Mouse (Mus musculus): ENCODE results near the gene Dhx58. TPM values are rescaled to one million over a fixed set of nuclear protein-coding genes. Genes with fewer than 3 reads are reported as not detected.

The Dhx58 gene
- polyA plus RNA-seq, 1 experiment from 2014 or later: 3.5 TPM

- H3K27me3 ChIP-seq (ENCODE audit: low read depth, poor library complexity, severe bottlenecking): no peaks in the 10 kb centered on the region
- DNase-seq (ENCODE audit: low spot score): no peak
- H3K4me1 ChIP-seq: peaks cover 45% of the 10 kb centered on the region
- H3K27ac ChIP-seq (replicated peaks): no peak overlapping the region
- no peaks in the 10 kb centered on the region for H3K9me3 ChIP-seq (replicated peaks)
- 94% methylated on average over 9 of the region's 9 CpGs for WGBS
- peaks cover 66% of the 10 kb centered on the region for H3K36me3 ChIP-seq
- H3K4me3 ChIP-seq: no peak overlapping the region
These were observed 5.2 kb upstream of the Dhx58 start for GRCm38 (mm10) chr11:100709201-100709810.

GRCm38 (mm10) chr11:100705095-100705747 lies 1.1 kb upstream of the Dhx58 start:
- Histone ChIP-seq H3K36me3 (peaks cover 60% of the 10 kb centered on the region), H3K27ac (replicated peaks) (no peak overlapping the region), H3K4me1 (peaks cover 28% of the 10 kb centered on the region), H3K9me3 (replicated peaks) (no peaks in the 10 kb centered on the region), H3K27me3 (ENCODE audit: low read depth, poor library complexity, severe bottlenecking) (peaks cover 14% of the 10 kb centered on the region), H3K4me3 (0 out of 2 replicates have a peak overlapping the region, but pooled peaks have one; percentile 9)
- 92% methylated on average over 23 of the region's 23 CpGs for WGBS
- no peak for DNase-seq (ENCODE audit: low spot score)

- no peak overlapping the region for H3K4me3 ChIP-seq
- peaks cover 14% of the 10 kb centered on the region for H3K27me3 ChIP-seq (ENCODE audit: low read depth, poor library complexity, severe bottlenecking)
- H3K9me3 ChIP-seq (replicated peaks): no peaks in the 10 kb centered on the region
- H3K27ac ChIP-seq (replicated peaks): no peak overlapping the region
- 71% methylated on average over 11 of the region's 11 CpGs for WGBS
- DNase-seq (ENCODE audit: low spot score): no peak
- peaks cover 28% of the 10 kb centered on the region for H3K4me1 ChIP-seq
- H3K36me3 ChIP-seq: peaks cover 42% of the 10 kb centered on the region
These were observed 705 bp downstream of the Dhx58 start for GRCm38 (mm10) chr11:100703366-100703765.

- peaks cover 28% of the 10 kb centered on the region for H3K4me1 ChIP-seq
- DNase-seq (ENCODE audit: low spot score): no peak
- no peaks in the 10 kb centered on the region for H3K9me3 ChIP-seq (replicated peaks)
- H3K36me3 ChIP-seq: peaks cover 37% of the 10 kb centered on the region
- no peak overlapping the region for H3K4me3 ChIP-seq
- H3K27me3 ChIP-seq (ENCODE audit: low read depth, poor library complexity, severe bottlenecking): peaks cover 14% of the 10 kb centered on the region
- 51% methylated on average over 7 of the region's 7 CpGs for WGBS
- no peak overlapping the region for H3K27ac ChIP-seq (replicated peaks)
These were observed 1.2 kb downstream of the Dhx58 start for GRCm38 (mm10) chr11:100702906-100703305.

GRCm38 (mm10) chr11:100702081-100702851 lies 1.8 kb downstream of the Dhx58 start:
- WGBS: 40% methylated on average over 19 of the region's 19 CpGs
- no peaks in the 10 kb centered on the region for H3K9me3 ChIP-seq (replicated peaks)
- peaks cover 14% of the 10 kb centered on the region for H3K27me3 ChIP-seq (ENCODE audit: low read depth, poor library complexity, severe bottlenecking)
- H3K4me3 ChIP-seq: no peak overlapping the region
- DNase-seq (ENCODE audit: low spot score): peak; percentile 66
- no peak overlapping the region for H3K27ac ChIP-seq (replicated peaks)
- peaks cover 31% of the 10 kb centered on the region for H3K36me3 ChIP-seq
- H3K4me1 ChIP-seq: peaks cover 28% of the 10 kb centered on the region

- WGBS: 4% methylated on average over 14 of the region's 14 CpGs
- Histone ChIP-seq H3K36me3 (peaks cover 21% of the 10 kb centered on the region), H3K27ac (replicated peaks) (no peak overlapping the region), H3K4me3 (peak overlapping the region; percentile 39), H3K9me3 (replicated peaks) (no peaks in the 10 kb centered on the region), H3K27me3 (ENCODE audit: low read depth, poor library complexity, severe bottlenecking) (peaks cover 14% of the 10 kb centered on the region), H3K4me1 (peaks cover 28% of the 10 kb centered on the region)
- peak; percentile 38 for DNase-seq (ENCODE audit: low spot score)
These were observed 2.8 kb downstream of the Dhx58 start for GRCm38 (mm10) chr11:100701301-100701700.

GRCm38 (mm10) chr11:100700710-100701109 lies 3.4 kb downstream of the Dhx58 start:
- H3K4me1 ChIP-seq: peaks cover 28% of the 10 kb centered on the region
- H3K9me3 ChIP-seq (replicated peaks): no peaks in the 10 kb centered on the region
- H3K4me3 ChIP-seq: peak overlapping the region; percentile 39
- DNase-seq (ENCODE audit: low spot score): no peak
- H3K27me3 ChIP-seq (ENCODE audit: low read depth, poor library complexity, severe bottlenecking): peaks cover 14% of the 10 kb centered on the region
- H3K27ac ChIP-seq (replicated peaks): no peak overlapping the region
- WGBS: 83% methylated on average over 3 of the region's 3 CpGs
- peaks cover 15% of the 10 kb centered on the region for H3K36me3 ChIP-seq

- H3K9me3 ChIP-seq (replicated peaks): no peaks in the 10 kb centered on the region
- DNase-seq (ENCODE audit: low spot score): no peak
- H3K36me3 ChIP-seq: no peaks in the 10 kb centered on the region
- WGBS: 73% methylated on average over 7 of the region's 7 CpGs
- H3K4me1 ChIP-seq: peaks cover 26% of the 10 kb centered on the region
- no peak overlapping the region for H3K27ac ChIP-seq (replicated peaks)
- no peak overlapping the region for H3K4me3 ChIP-seq
- H3K27me3 ChIP-seq (ENCODE audit: low read depth, poor library complexity, severe bottlenecking): peaks cover 18% of the 10 kb centered on the region
These were observed 6.2 kb downstream of the Dhx58 start for GRCm38 (mm10) chr11:100697921-100698320.

- Histone ChIP-seq H3K4me1 (peaks cover 21% of the 10 kb centered on the region), H3K9me3 (replicated peaks) (no peaks in the 10 kb centered on the region), H3K4me3 (no peak overlapping the region), H3K36me3 (no peaks in the 10 kb centered on the region), H3K27me3 (ENCODE audit: low read depth, poor library complexity, severe bottlenecking) (peaks cover 40% of the 10 kb centered on the region), H3K27ac (replicated peaks) (no peak overlapping the region)
- DNase-seq (ENCODE audit: low spot score): peak; percentile 79
- WGBS: 33% methylated on average over 5 of the region's 5 CpGs
These were observed 9.1 kb downstream of the Dhx58 start for GRCm38 (mm10) chr11:100694926-100695325.

GRCm38 (mm10) chr11:100693154-100693553 lies 10.9 kb downstream of the Dhx58 start:
- peaks cover 42% of the 10 kb centered on the region for H3K27me3 ChIP-seq (ENCODE audit: low read depth, poor library complexity, severe bottlenecking)
- no peak overlapping the region for H3K4me3 ChIP-seq
- H3K36me3 ChIP-seq: no peaks in the 10 kb centered on the region
- no peak for DNase-seq (ENCODE audit: low spot score)
- H3K4me1 ChIP-seq: peaks cover 21% of the 10 kb centered on the region
- WGBS: 35% methylated on average over 5 of the region's 5 CpGs
- no peaks in the 10 kb centered on the region for H3K9me3 ChIP-seq (replicated peaks)
- H3K27ac ChIP-seq (replicated peaks): no peak overlapping the region

GRCm38 (mm10) chr11:100692164-100692616 lies 11.9 kb downstream of the Dhx58 start, which contains the start of gene Zfp385c:
Gene Zfp385c, minus strand, starts transcription at chr11:100692455.
- Histone ChIP-seq H3K4me3 (peak within 1 kb of the TSS; percentile 50), H3K27ac (replicated peaks) (no peak within 1 kb of the TSS), H3K36me3 (no peaks in the 10 kb centered on the region), H3K4me1 (peaks cover 21% of the 10 kb centered on the region), H3K27me3 (ENCODE audit: low read depth, poor library complexity, severe bottlenecking) (peaks cover 42% of the 10 kb centered on the region), H3K9me3 (replicated peaks) (no peaks in the 10 kb centered on the region)
- DNase-seq (ENCODE audit: low spot score): no peak
- 1% methylated on average over 23 of the region's 23 CpGs for WGBS

GRCm38 (mm10) chr11:100690389-100690788 lies 13.7 kb downstream of the Dhx58 start:
- H3K9me3 ChIP-seq (replicated peaks): no peaks in the 10 kb centered on the region
- no peak overlapping the region for H3K4me3 ChIP-seq
- H3K36me3 ChIP-seq: no peaks in the 10 kb centered on the region
- H3K27ac ChIP-seq (replicated peaks): no peak overlapping the region
- no peak for DNase-seq (ENCODE audit: low spot score)
- 81% methylated on average over 7 of the region's 7 CpGs for WGBS
- peaks cover 21% of the 10 kb centered on the region for H3K4me1 ChIP-seq
- peaks cover 42% of the 10 kb centered on the region for H3K27me3 ChIP-seq (ENCODE audit: low read depth, poor library complexity, severe bottlenecking)

Measured in midbrain, embryonic 10.5 days (tissue).